Mouse (Mus musculus) CH12.LX (cell line): ENCODE measurements around the gene Anxa4. TPM values are rescaled to one million over a fixed set of nuclear protein-coding genes. Genes with fewer than 3 reads are reported as not detected.

Experiments used
- DNase-seq: peaks from one replicate; pipeline ENCODE4 v3.0.0-alpha.2; 2013; ENCODE audit errors: extremely low read depth
- H3K27ac ChIP-seq: 2 replicates; pipeline ENCODE4 v1.5.1; 2012; ENCODE audit warnings: low read depth, mild to moderate bottlenecking, control low read depth, moderate library complexity; ENCODE audit not compliant: insufficient read depth
- H3K27me3 ChIP-seq: replicated peaks from 2 replicates; pipeline ENCODE3; 2012; ENCODE audit warnings: inconsistent platforms
- H3K36me3 ChIP-seq, 2 experiments: replicated peaks in 1 of 2; 2 replicates each; pipeline versions ENCODE3 to v1.6.1; 2012; ENCODE audit warnings: inconsistent platforms in 1 of 2, low read length in 1 of 2, mild to moderate bottlenecking in 1 of 2, mixed read lengths in 1 of 2, moderate library complexity in 1 of 2; ENCODE audit not compliant: control insufficient read depth in 1 of 2, insufficient read depth in 1 of 2
- H3K4me1 ChIP-seq, 2 experiments: 2 replicates each; pipeline ENCODE4 v1.6.1; 2012; ENCODE audit warnings: inconsistent platforms in 1 of 2, moderate library complexity in 1 of 2; ENCODE audit not compliant: insufficient read depth in 2 of 2, control insufficient read depth in 1 of 2
- H3K4me2 ChIP-seq: 2 replicates; pipeline ENCODE4 v1.6.1; 2012; ENCODE audit warnings: low read depth, mild to moderate bottlenecking, control low read depth; ENCODE audit not compliant: poor library complexity, insufficient read depth, severe bottlenecking
- H3K4me3 ChIP-seq, 3 experiments: fragments of 150-350 bp in 1 of 3; sonication (generic) in 1 of 3; replicated peaks in 1 of 3; 2 replicates each; pipeline versions ENCODE3 to v1.5.1; 2011 to 2012; ENCODE audit warnings: low read depth in 2 of 3, low read length in 2 of 3, mild to moderate bottlenecking in 2 of 3, moderate library complexity in 2 of 3, control low read depth in 1 of 3, improper control_type of control experiment in 1 of 3, inconsistent platforms in 1 of 3, mixed read lengths in 1 of 3; ENCODE audit not compliant: poor library complexity in 1 of 3
- H3K79me2 ChIP-seq: replicated peaks from 2 replicates; pipeline ENCODE4 v1.6.1; 2012; ENCODE audit warnings: mild to moderate bottlenecking, moderate library complexity; ENCODE audit not compliant: control insufficient read depth, poor library complexity, insufficient read depth, severe bottlenecking; ENCODE audit errors: extremely low read depth
- H3K9ac ChIP-seq: 2 replicates; pipeline ENCODE4 v1.6.1; 2012; ENCODE audit warnings: low read depth, mild to moderate bottlenecking, control low read depth, moderate library complexity; ENCODE audit not compliant: insufficient read depth
- H3K9me3 ChIP-seq: replicated peaks from 2 replicates; pipeline ENCODE3; 2012; ENCODE audit warnings: low read length, inconsistent platforms, mixed read lengths
- BHLHE40 ChIP-seq: IDR thresholded peaks from 2 replicates; pipeline ENCODE4 v1.6.1; 2011; ENCODE audit warnings: mild to moderate bottlenecking, low read depth, low read length, improper control_type of control experiment
- E2F4 ChIP-seq: IDR thresholded peaks from 2 replicates; pipeline ENCODE4 v1.6.1; 2011; ENCODE audit warnings: low read depth, low read length, improper control_type of control experiment; ENCODE audit not compliant: insufficient replicate concordance
- ELF1 ChIP-seq: IDR thresholded peaks from 2 replicates; pipeline ENCODE4 v1.6.1; 2014; ENCODE audit warnings: low read depth, mild to moderate bottlenecking, inconsistent platforms, low read length, improper control_type of control experiment
- GABPA ChIP-seq: IDR thresholded peaks from 2 replicates; pipeline ENCODE4 v1.6.1; 2012; ENCODE audit warnings: low read depth, low read length, improper control_type of control experiment, inconsistent platforms; ENCODE audit not compliant: insufficient replicate concordance
- HCFC1 ChIP-seq: IDR thresholded peaks from 2 replicates; pipeline ENCODE4 v1.6.1; 2012; ENCODE audit warnings: low read depth, mild to moderate bottlenecking, inconsistent platforms, low read length, improper control_type of control experiment
- JUND ChIP-seq: conservative IDR thresholded peaks from 2 replicates; pipeline ENCODE4 v1.6.1; 2011; ENCODE audit warnings: low read depth, low read length, improper control_type of control experiment
- KAT2A ChIP-seq: IDR thresholded peaks from 2 replicates; pipeline ENCODE4 v1.6.1; 2012; ENCODE audit warnings: low read length, improper control_type of control experiment, inconsistent platforms; ENCODE audit not compliant: insufficient replicate concordance
- MAZ ChIP-seq: IDR thresholded peaks from 2 replicates; pipeline ENCODE4 v1.6.1; 2012; ENCODE audit warnings: low read depth, mild to moderate bottlenecking, inconsistent platforms, low read length, improper control_type of control experiment, moderate library complexity
- POLR2A ChIP-seq: IDR thresholded peaks from 2 replicates; pipeline ENCODE4 v1.6.1; 2011; ENCODE audit warnings: low read depth, mild to moderate bottlenecking, improper control_type of control experiment, low read length
- RCOR1 ChIP-seq: conservative IDR thresholded peaks from 2 replicates; pipeline ENCODE4 v1.6.1; 2012; ENCODE audit warnings: low read depth, mild to moderate bottlenecking, inconsistent platforms, low read length, improper control_type of control experiment
- TBP ChIP-seq: conservative IDR thresholded peaks from 2 replicates; pipeline ENCODE4 v1.6.1; 2011; ENCODE audit warnings: low read depth, low read length, improper control_type of control experiment
- UBTF ChIP-seq: IDR thresholded peaks from 2 replicates; pipeline ENCODE4 v1.6.1; 2012; ENCODE audit warnings: low read depth, mild to moderate bottlenecking, inconsistent platforms, low read length, improper control_type of control experiment, moderate library complexity
- USF1 ChIP-seq: IDR thresholded peaks from 2 replicates; pipeline ENCODE4 v1.6.1; 2014; ENCODE audit warnings: low read depth, mild to moderate bottlenecking, inconsistent platforms, low read length, improper control_type of control experiment
- ZC3H11A ChIP-seq: IDR thresholded peaks from 2 replicates; pipeline ENCODE4 v1.6.1; 2012; ENCODE audit warnings: low read depth, mild to moderate bottlenecking, inconsistent platforms, low read length, improper control_type of control experiment
- ZMIZ1 ChIP-seq: IDR thresholded peaks from 2 replicates; pipeline ENCODE4 v1.6.1; 2012; ENCODE audit warnings: low read depth, mild to moderate bottlenecking, inconsistent platforms, low read length, improper control_type of control experiment
- ZNF384 ChIP-seq: IDR thresholded peaks from 2 replicates; pipeline ENCODE4 v1.6.1; 2012; ENCODE audit warnings: low read depth, low read length, improper control_type of control experiment, inconsistent platforms
- dilution Hi-C: fragments of 300-500 bp; cut with MboI; formaldehyde crosslinking; loops from 2 replicates; pipeline ENCODE4 v1.14.3; 2020; ENCODE audit warnings: low sequenced_read_pairs; ENCODE audit not compliant: extremely low pct_unique_long_range_greater_than_20kb, extremely low pct_ligation_motif_present
- in situ Hi-C: fragments of 300-500 bp; cut with MboI; formaldehyde crosslinking; loops from 3 replicates; pipeline ENCODE4 v1.14.3; 2019; ENCODE audit warnings: low sequenced_read_pairs, low pct_ligation_motif_present, low pct_unique_long_range_greater_than_20kb, mixed read lengths
- polyA plus RNA-seq: library from polyadenylated mRNA; unstranded; fragments of >175 nt; gene quantifications from 2 replicates; pipeline ENCODE4 v1.2.1, GENCODE M21; 2012; ENCODE audit warnings: low read depth; ENCODE audit not compliant: insufficient read length
- total RNA-seq, 2 experiments: library from RNA; depleted of rRNA; stranded (reverse); fragments of 300-350 nt in 1 of 2; fragments of >200 nt in 1 of 2; gene quantifications; 2 replicates each; pipeline ENCODE4 v1.2.3; 2012 to 2014

Anxa4 gene
- total and polyA plus RNA-seq, 3 experiments = 10.8 to 17.1 (median 13.7) TPM

DNA sequence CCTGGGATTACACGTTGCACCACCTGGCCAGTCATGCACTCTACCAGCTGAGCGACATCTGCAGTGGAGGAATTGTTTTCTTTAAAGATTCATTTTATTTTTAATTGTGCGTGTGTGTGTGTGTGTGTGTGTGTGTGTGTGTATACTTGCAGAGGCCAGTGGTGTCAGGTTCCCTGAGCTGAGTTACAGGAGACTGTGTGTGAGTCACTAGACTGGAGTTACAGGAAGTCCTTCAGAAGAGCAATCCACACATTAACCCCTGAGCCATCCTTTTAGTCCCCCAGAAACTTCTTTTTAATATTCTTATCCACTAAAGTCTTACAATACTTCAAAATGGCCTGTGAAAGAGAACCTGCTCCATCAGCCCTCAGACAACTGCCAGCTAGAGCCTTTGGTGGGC lies 11.3 kb upstream of the Anxa4 start:
- dilution Hi-C loops (no loop called here), in situ Hi-C loops (no loop called here)
- peaks cover 0 to 24% of the 10 kb centered on the region in 2 experiments; a peak in 3 of 4 replicates for H3K4me1 ChIP-seq
- DNase-seq = no peak
- H3K9ac ChIP-seq = no peak overlapping the region
- no peak overlapping the region for H3K27ac ChIP-seq
- H3K9me3 ChIP-seq = no peaks in the 10 kb centered on the region
- H3K27me3 ChIP-seq = no peaks in the 10 kb centered on the region
- no peak overlapping the region for H3K4me2 ChIP-seq
- H3K36me3 ChIP-seq = no peaks in the 10 kb centered on the region
- no peaks in the 10 kb centered on the region for H3K79me2 ChIP-seq
- no peak for TF ChIP-seq ELF1
- TF ChIP-seq GABPA = no peak
- no peak for TF ChIP-seq ZNF384
- no peak for TF ChIP-seq TBP
- TF ChIP-seq ZMIZ1 = no peak
- TF ChIP-seq BHLHE40 = no peak
- TF ChIP-seq HCFC1 = no peak
- TF ChIP-seq RCOR1 = no peak
- TF ChIP-seq UBTF = no peak
- TF ChIP-seq MAZ = no peak
- TF ChIP-seq POLR2A = no peak
- no peak overlapping the region for H3K4me3 ChIP-seq

DNA sequence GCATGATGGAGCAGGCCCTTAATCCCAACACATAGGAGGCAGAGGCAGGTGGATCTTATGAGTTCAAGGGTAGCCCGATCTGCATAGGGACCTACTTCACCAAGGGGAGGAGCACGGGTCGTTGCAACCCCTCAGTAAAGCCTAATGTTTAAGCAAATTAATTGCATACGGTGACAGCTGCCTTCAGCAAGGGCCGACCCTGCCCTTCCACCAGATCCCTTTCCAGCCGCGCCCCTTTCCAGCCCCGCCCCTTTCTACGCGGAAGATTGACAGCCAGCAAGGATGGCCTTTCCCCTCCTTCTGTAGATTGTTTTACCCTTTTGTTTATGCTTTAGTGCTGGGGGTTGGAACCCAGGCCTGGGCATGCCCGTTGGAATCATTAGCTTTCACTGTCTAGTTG lies 8.0 kb upstream of the Anxa4 start:
- Histone ChIP-seq H3K4me3 (no peak overlapping the region), H3K27ac (no peak overlapping the region), H3K9me3 (no peaks in the 10 kb centered on the region), H3K9ac (no peak overlapping the region), H3K79me2 (no peaks in the 10 kb centered on the region), H3K27me3 (peaks cover 1% of the 10 kb centered on the region), H3K36me3 (no peaks in the 10 kb centered on the region), H3K4me1 (peaks cover 0 to 15% of the 10 kb centered on the region in 2 experiments; a peak in 1 of 4 replicates), H3K4me2 (no peak overlapping the region)
- DNase-seq = no peak
- in situ Hi-C loops (no loop called here), dilution Hi-C loops (no loop called here)
- no peak for TF ChIP-seq E2F4
- no peak for TF ChIP-seq JUND
- no peak for TF ChIP-seq ZC3H11A
- TF ChIP-seq MAZ = no peak
- no peak for TF ChIP-seq USF1
- no peak for TF ChIP-seq KAT2A
